Mouse (Mus musculus) stomach, postnatal 0 days (tissue): ENCODE measurements at regions not wholly inside any gene's neighbourhood (a gene's known extent, or its start where the extent isn't known, plus 50 kb on each side); places are given as distances from the start of the nearest gene placed in this dataset.

Experiments
- CTCF ChIP-seq: IDR thresholded peaks from 2 replicates; pipeline ENCODE4 v1.5.1; 2016; ENCODE audit warnings: antibody characterized with exemption, low read depth, mild to moderate bottlenecking, moderate library complexity
- EP300 ChIP-seq: optimal IDR thresholded peaks from 2 replicates; pipeline ENCODE3; 2016; ENCODE audit warnings: antibody characterized with exemption

GRCm38 (mm10) chr1:71937168-71937567 lies 274.9 kb downstream of the Mreg start:
- no peak for TF ChIP-seq CTCF
- TF ChIP-seq EP300: no peak
